Mouse (Mus musculus): ENCODE results near the gene Ptpn23. TPM values are rescaled to one million over a fixed set of nuclear protein-coding genes. Genes with fewer than 3 reads are reported as not detected.

Gene Ptpn23
- total RNA-seq, 2 experiments from 2014 or later, result 50.5 to 82.0 TPM

Other genes with a start within 250 kb of the Ptpn23 start
- gene Cspg5, start 164.4 kb downstream of the Ptpn23 start, total RNA-seq (2021), result 10 to 100 TPM; 22.6 to 22.8 TPM
- 1 to 10 TPM; 8.0 to 9.8 TPM for gene Elp6, start 103.0 kb downstream of the Ptpn23 start, total RNA-seq (2021)
- gene Scap, start 74.9 kb downstream of the Ptpn23 start, total RNA-seq (2021), result 100 to 1,000 TPM in 1 of 2 experiments, 10 to 100 TPM in 1; 85.4 to 106 TPM
- not detected for gene Ngp, start 11.5 kb upstream of the Ptpn23 start, total RNA-seq (2021)
- gene Klhl18, start 68.5 kb upstream of the Ptpn23 start, total RNA-seq (2021), result 10 to 100 TPM in 1 of 2 experiments, 1 to 10 TPM in 1; 9.9 to 13.0 TPM
- gene Kif9, start 68.7 kb upstream of the Ptpn23 start, total RNA-seq (2021), result 1 to 10 TPM in 1 of 2 experiments, under 1 TPM in 1; 0.69 to 1.0 TPM
- gene Setd2, start 124.4 kb upstream of the Ptpn23 start, total RNA-seq (2021), result 10 to 100 TPM; 66.1 to 71.4 TPM
- gene Nradd, start 216.2 kb upstream of the Ptpn23 start, total RNA-seq (2021), result 10 to 100 TPM in 1 of 2 experiments, 1 to 10 TPM in 1; 9.0 to 15.4 TPM
- gene Nbeal2, start 245.9 kb upstream of the Ptpn23 start, total RNA-seq (2021), result 1 to 10 TPM; 7.2 to 8.1 TPM
- gene Ccdc12, start 248.3 kb upstream of the Ptpn23 start, total RNA-seq (2021), result 10 to 100 TPM; 61.3 to 64.7 TPM

Measured in adrenal gland, postnatal 36 days (tissue).